Mouse (Mus musculus) CD4-positive, CD25-positive, alpha-beta regulatory T cell, adult 2 months (primary cell): ENCODE results near the gene Jade2.

Experiments used
- DNase-seq: peaks from one replicate; pipeline ENCODE4 v3.0.0-alpha.2; 2012; ENCODE audit warnings: low read depth, low spot score

Jade2 gene

GRCm38 (mm10) chr11:51796272-51796671, 61.2 kb downstream of the Jade2 start:
- DNase-seq: no peak

DNA sequence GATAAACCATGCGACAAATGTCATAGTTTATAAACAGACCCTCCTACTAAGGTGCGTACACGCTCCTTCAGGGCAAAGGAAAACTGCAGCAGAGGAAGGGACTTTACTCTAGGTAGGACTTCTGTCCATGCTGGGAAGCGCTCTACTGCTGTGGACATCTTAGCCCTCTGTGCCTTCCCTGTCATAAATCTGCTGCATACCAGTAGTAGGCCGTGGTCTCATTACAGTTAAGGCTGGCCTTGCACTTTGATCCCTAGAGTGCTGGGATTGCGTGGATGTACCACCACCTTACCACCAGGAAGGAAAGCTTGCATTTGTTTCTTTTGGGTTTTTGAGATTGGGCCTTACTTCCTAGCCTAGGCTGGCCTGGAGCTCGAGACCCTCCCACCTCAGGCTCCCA, 66.8 kb downstream of the Jade2 start:
- no peak for DNase-seq

GRCm38 (mm10) chr11:51789735-51790134, 67.7 kb downstream of the Jade2 start:
- peak; percentile 23 for DNase-seq

- DNase-seq: peak; percentile 68
These were observed 71.5 kb downstream of the Jade2 start for GRCm38 (mm10) chr11:51785926-51786325.

GRCm38 (mm10) chr11:51782721-51783120, 74.7 kb downstream of the Jade2 start:
- DNase-seq: no peak

DNA sequence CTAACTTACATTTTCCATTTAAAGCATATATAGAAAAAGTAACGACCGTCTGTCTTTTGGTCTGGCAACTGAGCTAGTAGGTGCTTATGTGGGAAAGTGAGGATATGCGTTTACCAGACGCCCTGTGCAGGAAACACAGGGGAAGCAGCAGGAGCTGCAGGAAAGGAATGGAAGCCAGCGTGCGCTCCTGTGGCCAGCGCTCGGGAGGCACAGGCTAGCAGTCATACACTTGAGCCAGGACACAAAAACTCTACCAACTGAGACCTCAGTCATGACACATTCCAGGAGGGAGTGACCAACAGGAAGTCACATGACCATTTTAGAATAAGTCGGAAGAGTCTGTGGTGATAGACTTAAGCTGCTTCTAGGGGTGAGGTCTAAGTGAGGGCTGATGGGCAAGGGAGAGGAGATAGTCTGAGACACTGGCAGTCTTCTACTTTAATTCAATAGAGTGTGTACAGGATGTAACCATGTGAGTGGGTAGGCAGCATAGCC, 76.6 kb downstream of the Jade2 start:
- no peak for DNase-seq

DNA sequence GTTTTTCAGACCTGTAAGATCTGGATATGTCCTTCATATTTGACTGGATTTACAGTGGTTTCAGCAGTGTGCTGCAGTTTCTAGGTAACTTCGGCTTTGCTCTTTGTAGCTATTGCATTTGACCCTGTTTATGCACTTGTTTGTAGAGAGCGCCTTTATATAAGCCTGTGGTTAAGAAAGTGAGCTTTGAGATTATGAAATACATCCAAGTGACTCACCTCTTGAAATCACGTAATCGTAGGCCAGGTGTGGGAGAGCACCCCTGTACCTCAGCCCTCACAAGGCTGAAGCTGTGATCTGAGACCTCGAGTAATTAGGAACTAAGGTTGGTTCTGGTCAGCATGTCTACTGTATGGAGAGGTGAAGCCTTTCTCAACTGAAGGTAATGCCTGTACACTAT, 80.0 kb downstream of the Jade2 start:
- no peak for DNase-seq

- DNase-seq: no peak
These were observed 81.9 kb downstream of the Jade2 start for GRCm38 (mm10) chr11:51775507-51775906.

- no peak for DNase-seq
These were observed 89.2 kb downstream of the Jade2 start for GRCm38 (mm10) chr11:51768296-51768695.

- DNase-seq: no peak
These were observed 89.8 kb downstream of the Jade2 start for GRCm38 (mm10) chr11:51767579-51768220.

DNA sequence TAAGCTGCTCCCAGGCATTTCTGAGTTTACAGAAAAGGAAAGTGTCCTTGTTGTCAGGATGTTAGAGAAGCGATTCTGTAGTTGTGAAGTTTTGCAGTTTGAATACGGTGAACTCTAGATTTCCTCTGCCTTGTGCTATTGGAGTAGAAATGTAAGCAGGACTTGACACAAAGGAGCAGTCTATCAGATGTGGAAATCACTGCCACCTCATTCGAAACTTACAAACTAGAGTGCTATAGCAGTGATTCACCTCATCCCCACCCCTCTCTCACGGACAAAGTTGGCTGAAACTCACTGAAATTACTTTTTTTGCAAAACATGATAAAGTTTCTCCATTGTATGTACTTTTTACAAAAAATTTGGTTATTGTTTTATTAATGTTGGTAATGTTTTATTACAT, 92.6 kb downstream of the Jade2 start:
- no peak for DNase-seq

GRCm38 (mm10) chr11:51763955-51764354, 93.5 kb downstream of the Jade2 start:
- DNase-seq: no peak
